Mouse (Mus musculus) myocyte (in vitro differentiated cells): ENCODE data around the gene Gm21904.
"Not testable (repeated sequence)": the region's sequence is repeated elsewhere in the genome, so short reads cannot be mapped to it uniquely, and the experiment has no call there.

ENCODE experiments used
- MAX ChIP-seq: IDR thresholded peaks from one replicate; pipeline ENCODE4 v1.6.1; 2011; ENCODE audit warnings: low read depth, mild to moderate bottlenecking, control low read depth
- MYOG ChIP-seq, 3 experiments: IDR thresholded peaks; one replicate each; pipeline ENCODE4 v1.6.1; 2011; ENCODE audit warnings: control low read depth in 2 of 3, low read depth in 2 of 3, mild to moderate bottlenecking in 2 of 3; ENCODE audit not compliant: insufficient read length in 2 of 3, control insufficient read depth in 1 of 3, insufficient read depth in 1 of 3
- POLR2A ChIP-seq: IDR thresholded peaks from one replicate; pipeline ENCODE4 v1.6.1; 2011; ENCODE audit warnings: low read depth, mild to moderate bottlenecking, control low read depth, moderate library complexity; ENCODE audit not compliant: insufficient read length
- POLR2AphosphoS2 ChIP-seq: IDR thresholded peaks from one replicate; pipeline ENCODE4 v1.6.1; 2011; ENCODE audit warnings: low read depth, control low read depth; ENCODE audit not compliant: insufficient read length
- USF1 ChIP-seq: IDR thresholded peaks from one replicate; pipeline ENCODE4 v1.6.1; 2011; ENCODE audit warnings: low read depth, mild to moderate bottlenecking, control low read depth, moderate library complexity

GRCm38 (mm10) chrY:17874441-17874840, 28.4 kb upstream of the Gm21904 start, which contains the start of the genes Gm20772 and Gm20831:
- not testable (repeated sequence) for TF ChIP-seq POLR2AphosphoS2; MAX; USF1; POLR2A; MYOG (IDR thresholded peaks at IDR 0.05; ENCODE audit: control insufficient read depth in 1 of 3, insufficient read depth in 1 of 3, insufficient read length in 2 of 3, low read depth in 2 of 3)
